Mouse (Mus musculus) brown adipose tissue, adult 24 weeks (tissue): ENCODE results near the gene Alg3. TPM values are rescaled to one million over a fixed set of nuclear protein-coding genes. Genes with fewer than 3 reads are reported as not detected.
A peak's percentile ranks its signal among the peaks of the same experiment; 100 is the strongest.

Experiments
- H3K27ac ChIP-seq: fragments of 200-500 bp; replicated peaks from 2 replicates; pipeline ENCODE4 v1.5.1; 2012; ENCODE audit warnings: low read depth, mild to moderate bottlenecking, low read length
- H3K4me1 ChIP-seq: fragments of 200-500 bp; 2 replicates; pipeline ENCODE4 v1.6.1; 2012; ENCODE audit warnings: low read length, mixed read lengths; ENCODE audit not compliant: control insufficient read depth, insufficient read depth, insufficient read length
- H3K4me3 ChIP-seq: fragments of 200-500 bp; 2 replicates; pipeline ENCODE4 v1.5.1; 2012; ENCODE audit warnings: low read depth, mild to moderate bottlenecking, low read length, moderate library complexity; ENCODE audit not compliant: insufficient read depth
- polyA plus RNA-seq: library from polyadenylated mRNA; stranded (reverse); fragments of >200 nt; gene quantifications from 2 replicates; pipeline ENCODE4 v1.2.4, GENCODE M21; 2012; ENCODE audit not compliant: missing spikeins, insufficient read depth, insufficient read length

Gene Alg3
- 15.9 and 17.3 TPM in 2 replicates for polyA plus RNA-seq

- Histone ChIP-seq H3K4me1 (no peaks in the 10 kb centered on the region), H3K4me3 (peak within 1 kb of the TSS; percentile 69), H3K27ac (peak within 1 kb of the TSS; percentile 35)
These were observed at the start of gene Alg3, which contains the start of the genes Eef1akmt4 and Gm49333 for GRCm38 (mm10) chr16:20611357-20612227. Gene Alg3 (minus strand): TSS chr16:20611735. Gene Eef1akmt4 (plus strand): TSS chr16:20611593. Gene Gm49333 (plus strand): TSS chr16:20611610.

DNA sequence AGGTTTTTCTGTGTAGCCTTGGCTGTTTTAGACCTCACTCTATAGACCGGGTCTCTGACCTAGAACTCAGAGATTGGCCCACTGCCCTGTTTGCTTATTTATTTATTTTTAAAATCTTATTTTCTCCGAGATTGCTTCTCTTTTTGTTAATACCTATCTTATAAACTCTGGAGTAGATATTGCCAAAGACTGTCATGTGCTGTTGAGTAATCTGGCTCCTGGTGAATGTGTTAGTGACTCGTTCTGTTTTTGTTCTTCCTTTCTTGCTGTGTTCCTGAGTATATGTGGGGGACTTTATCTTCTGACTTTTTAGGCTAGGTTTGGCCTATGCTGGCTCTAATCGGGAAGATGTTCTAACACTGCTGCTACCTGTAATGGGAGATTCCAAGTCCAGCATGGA lies 46.1 kb upstream of the Alg3 start:
- H3K27ac ChIP-seq: no peak overlapping the region
- H3K4me1 ChIP-seq: no peaks in the 10 kb centered on the region
- H3K4me3 ChIP-seq: no peak overlapping the region

DNA sequence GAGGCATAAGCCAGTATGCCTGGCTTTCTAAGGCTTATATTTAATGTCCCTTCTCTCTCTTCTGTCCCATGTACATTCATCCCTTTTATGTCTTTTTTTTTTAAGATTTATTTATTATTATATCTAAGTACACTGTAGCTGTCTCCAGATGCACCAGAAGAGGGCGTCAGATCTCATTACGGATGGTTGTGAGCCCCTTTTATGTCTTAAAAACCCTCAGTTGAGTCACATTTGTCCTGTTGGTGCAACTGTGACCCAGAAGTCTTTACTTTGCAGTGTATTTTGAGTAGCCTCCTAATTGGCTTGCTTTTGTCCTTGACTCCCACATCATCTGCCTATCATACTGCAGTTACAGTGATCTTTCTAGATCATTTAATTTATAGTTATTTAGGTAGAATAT lies 41.8 kb upstream of the Alg3 start:
- H3K27ac ChIP-seq: no peak overlapping the region
- no peak overlapping the region for H3K4me3 ChIP-seq
- H3K4me1 ChIP-seq: no peaks in the 10 kb centered on the region

- H3K4me1 ChIP-seq: no peaks in the 10 kb centered on the region
- H3K4me3 ChIP-seq: peak overlapping the region; percentile 73
- H3K27ac ChIP-seq: peak overlapping the region; percentile 71
These were observed 40.4 kb upstream of the Alg3 start for GRCm38 (mm10) chr16:20651947-20652310.

DNA sequence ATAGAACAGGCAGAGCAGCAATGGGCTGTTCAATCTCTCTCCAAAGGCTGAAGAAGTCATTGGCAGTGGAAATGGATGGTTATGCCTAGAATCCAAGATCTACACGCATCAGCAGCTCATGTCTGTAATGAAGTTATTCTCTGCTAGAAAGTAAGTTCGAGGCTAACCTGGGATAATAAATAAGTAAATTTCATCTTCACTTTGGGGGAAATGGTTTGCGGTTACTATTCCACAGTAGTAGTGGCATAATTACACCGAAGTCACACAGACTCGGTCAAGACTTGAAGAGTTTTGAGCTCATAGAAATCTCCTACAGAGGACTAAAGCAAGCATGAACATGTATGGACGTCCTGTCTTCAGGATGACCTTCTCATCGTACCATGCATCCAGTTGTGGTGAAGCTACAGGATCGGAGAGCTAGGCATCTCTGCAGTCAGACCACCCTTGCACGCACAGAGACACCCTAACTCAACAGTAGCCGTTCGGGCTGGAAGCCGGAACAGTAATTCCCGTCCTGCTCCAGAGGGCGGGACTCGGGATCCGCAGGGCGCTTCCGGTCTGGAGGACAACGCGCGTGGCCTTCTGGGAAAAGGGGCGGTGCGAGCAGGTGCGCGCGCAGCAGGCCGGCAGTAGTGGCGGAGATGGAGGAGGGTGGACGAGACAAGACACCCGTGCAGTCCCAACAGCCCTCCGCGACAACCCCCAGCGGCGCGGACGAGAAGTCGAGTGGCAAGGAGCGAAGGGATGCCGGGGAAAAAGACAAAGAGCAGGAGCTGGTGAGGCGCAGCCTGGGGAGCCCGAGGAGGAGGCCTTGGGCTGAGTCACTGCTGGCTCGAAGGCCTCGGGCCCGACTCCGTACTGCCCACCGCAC lies 39.8 kb upstream of the Alg3 start, which contains the start of gene Psmd2:
Gene Psmd2, plus strand, starts transcription at position 577 of the 871 bp plus-strand sequence.
- Histone ChIP-seq H3K27ac (peak within 1 kb of the TSS; percentile 76), H3K4me3 (peak within 1 kb of the TSS; percentile 73), H3K4me1 (no peaks in the 10 kb centered on the region)

- H3K4me3 ChIP-seq: no peak overlapping the region
- H3K27ac ChIP-seq: no peak overlapping the region
- H3K4me1 ChIP-seq: no peaks in the 10 kb centered on the region
These were observed 32.4 kb upstream of the Alg3 start for GRCm38 (mm10) chr16:20643911-20644310.

GRCm38 (mm10) chr16:20642161-20642560 lies 30.6 kb upstream of the Alg3 start:
- Histone ChIP-seq H3K4me3 (no peak overlapping the region), H3K4me1 (no peaks in the 10 kb centered on the region), H3K27ac (no peak overlapping the region)

- no peak overlapping the region for H3K27ac ChIP-seq
- H3K4me1 ChIP-seq: no peaks in the 10 kb centered on the region
- H3K4me3 ChIP-seq: no peak overlapping the region
These were observed 26.8 kb upstream of the Alg3 start for GRCm38 (mm10) chr16:20638367-20638766.

DNA sequence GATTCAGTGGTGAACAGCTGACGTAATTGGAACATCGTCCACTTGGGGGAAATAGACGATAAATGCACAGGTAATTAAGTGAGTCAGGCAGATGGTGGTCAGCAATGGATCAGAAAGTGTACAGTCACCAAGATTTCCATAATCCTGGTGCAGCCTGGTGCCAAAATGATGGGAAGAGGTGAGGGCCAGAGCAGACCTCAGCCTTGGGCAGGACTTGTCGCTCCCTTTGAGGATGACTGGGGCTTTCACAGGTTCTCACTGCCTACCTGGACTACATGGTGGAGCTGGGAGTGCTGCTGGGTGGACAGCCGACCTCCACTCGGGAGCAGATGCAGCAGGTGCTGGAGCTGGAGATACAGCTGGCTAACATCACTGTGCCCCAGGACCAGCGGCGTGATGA lies 25.9 kb upstream of the Alg3 start:
- Histone ChIP-seq H3K4me3 (no peak overlapping the region), H3K27ac (no peak overlapping the region), H3K4me1 (no peaks in the 10 kb centered on the region)

GRCm38 (mm10) chr16:20629731-20630634 lies 18.4 kb upstream of the Alg3 start, which contains the start of gene Ece2:
Gene Ece2 (plus strand): TSS chr16:20629828.
- H3K4me1 ChIP-seq: no peaks in the 10 kb centered on the region; the same call in 1 of the 2 replicates
- peak within 1 kb of the TSS; percentile 39 for H3K4me3 ChIP-seq

GRCm38 (mm10) chr16:20628871-20629391 lies 17.4 kb upstream of the Alg3 start:
- H3K4me1 ChIP-seq: no peaks in the 10 kb centered on the region; the same call in 1 of the 2 replicates
- no peak overlapping the region for H3K27ac ChIP-seq
- no peak overlapping the region for H3K4me3 ChIP-seq

More at GRCm38 (mm10) chr16:20629731-20630634, 18.4 kb upstream of the Alg3 start, which contains the start of gene Ece2:
- no peak within 1 kb of the TSS for H3K27ac ChIP-seq

DNA sequence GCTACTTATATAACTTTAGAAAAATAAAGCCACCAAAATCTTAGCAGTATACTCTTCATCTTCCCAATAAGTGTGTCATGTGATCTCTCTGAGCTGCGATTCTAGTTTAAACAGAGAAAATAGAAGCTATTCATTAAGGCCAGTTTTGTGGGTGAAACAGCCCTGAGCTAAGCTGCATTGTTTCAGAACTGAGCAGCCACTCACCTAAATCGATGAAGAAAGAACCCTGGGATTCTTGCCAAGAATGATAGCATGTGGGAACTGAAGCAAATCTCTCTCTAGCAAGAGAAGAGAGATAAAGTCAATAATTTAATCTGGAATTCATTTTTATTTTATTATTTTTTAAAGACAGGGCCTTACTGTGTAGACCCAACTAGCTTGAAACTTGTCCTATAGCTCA lies 11.7 kb upstream of the Alg3 start:
- Histone ChIP-seq H3K4me1 (0 out of 2 replicates have a peak, but pooled peaks cover 8% of the 10 kb centered on the region), H3K27ac (no peak overlapping the region), H3K4me3 (no peak overlapping the region)

GRCm38 (mm10) chr16:20621991-20622685 lies 10.6 kb upstream of the Alg3 start:
- Histone ChIP-seq H3K4me3 (peak overlapping the region; percentile 60), H3K27ac (no peak overlapping the region)

More at GRCm38 (mm10) chr16:20621991-20622685, 10.6 kb upstream of the Alg3 start:
- 0 out of 2 replicates have a peak, but pooled peaks cover 8% of the 10 kb centered on the region for H3K4me1 ChIP-seq
